Mouse (Mus musculus) embryonic facial prominence, embryonic 13.5 days (tissue): ENCODE data around the gene Prl. TPM values are rescaled to one million over a fixed set of nuclear protein-coding genes. Genes with fewer than 3 reads are reported as not detected.

Experiments
- polyA plus RNA-seq: library from polyadenylated mRNA; unstranded; fragments of >200 nt; fragmentation: Nextera tagmentation; extraction: Ambion mirVana; gene quantifications from 2 replicates; pipeline ENCODE4 v1.2.1, GENCODE M21; 2015

Gene Prl
- polyA plus RNA-seq, 1 experiment from 2014 or later = not detected

Other genes with a start within 250 kb of the Prl start
- not detected in 2 replicates for gene Prl3d1, start 36.6 kb downstream of the Prl start, polyA plus RNA-seq
- not detected in 2 replicates for gene Prl3d2, start 64.1 kb downstream of the Prl start, polyA plus RNA-seq
- gene Prl3d3, start 99.2 kb downstream of the Prl start, polyA plus RNA-seq = not detected in 2 replicates
- not detected in 2 replicates for gene Prl3c1, start 139.1 kb downstream of the Prl start, polyA plus RNA-seq
- gene Prl3b1, start 184.3 kb downstream of the Prl start, polyA plus RNA-seq = not detected in 2 replicates
- not detected in 2 replicates for gene Prl3a1, start 201.9 kb downstream of the Prl start, polyA plus RNA-seq